Mouse (Mus musculus): ENCODE results near the gene Nup98. TPM values are rescaled to one million over a fixed set of nuclear protein-coding genes. Genes with fewer than 3 reads are reported as not detected.

Gene Nup98
- polyA plus RNA-seq, 1 experiment: 17.1 TPM

- no peak for DNase-seq (ENCODE audit: low read depth)
Measured at GRCm38 (mm10) chr7:102120326-102120725, 89.7 kb downstream of the Nup98 start.

- DNase-seq (ENCODE audit: low read depth): no peak
Measured at GRCm38 (mm10) chr7:102117382-102117781, 92.6 kb downstream of the Nup98 start.

DNA sequence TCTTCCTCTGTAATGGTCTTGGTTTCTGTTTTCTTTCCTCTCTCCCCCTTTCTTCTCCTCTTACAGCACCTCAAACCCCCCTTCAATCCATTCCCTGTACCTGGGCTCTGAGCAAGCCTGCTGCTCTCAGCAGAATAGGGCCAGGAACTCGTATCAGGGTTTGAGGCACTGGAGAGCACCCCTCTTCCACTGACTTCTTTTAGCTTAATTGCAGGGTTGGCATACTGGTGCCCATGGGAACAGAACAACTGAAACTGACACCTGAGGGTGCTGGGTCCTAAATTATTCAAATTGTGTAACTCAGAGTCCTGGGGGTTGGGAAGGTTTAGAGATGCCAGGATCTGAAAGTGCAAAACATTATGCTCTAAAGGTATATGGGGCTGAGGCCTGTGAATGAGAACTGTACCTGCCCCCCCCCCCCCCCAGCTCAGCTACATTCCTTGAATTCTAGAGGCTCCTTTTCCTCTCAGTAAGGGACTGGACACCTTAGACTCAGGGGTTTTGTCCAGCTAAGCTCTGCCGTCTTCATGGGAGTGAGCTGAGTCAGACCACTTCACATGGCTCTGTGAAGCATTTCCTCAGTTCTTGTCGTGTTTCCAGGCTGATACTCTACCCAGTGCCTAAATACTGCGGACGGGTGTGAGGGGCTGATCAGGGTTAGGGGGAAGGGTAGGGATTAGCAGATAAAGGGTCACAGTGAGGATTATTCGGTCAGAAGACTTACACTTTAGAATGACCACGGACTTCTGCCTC is 93.2 kb downstream of the Nup98 start, which contains the start of gene Chrna10:
Chrna10 (minus strand) TSS at position 250 of the 753 bp plus-strand sequence.
- no peak for DNase-seq (ENCODE audit: low read depth)

DNA sequence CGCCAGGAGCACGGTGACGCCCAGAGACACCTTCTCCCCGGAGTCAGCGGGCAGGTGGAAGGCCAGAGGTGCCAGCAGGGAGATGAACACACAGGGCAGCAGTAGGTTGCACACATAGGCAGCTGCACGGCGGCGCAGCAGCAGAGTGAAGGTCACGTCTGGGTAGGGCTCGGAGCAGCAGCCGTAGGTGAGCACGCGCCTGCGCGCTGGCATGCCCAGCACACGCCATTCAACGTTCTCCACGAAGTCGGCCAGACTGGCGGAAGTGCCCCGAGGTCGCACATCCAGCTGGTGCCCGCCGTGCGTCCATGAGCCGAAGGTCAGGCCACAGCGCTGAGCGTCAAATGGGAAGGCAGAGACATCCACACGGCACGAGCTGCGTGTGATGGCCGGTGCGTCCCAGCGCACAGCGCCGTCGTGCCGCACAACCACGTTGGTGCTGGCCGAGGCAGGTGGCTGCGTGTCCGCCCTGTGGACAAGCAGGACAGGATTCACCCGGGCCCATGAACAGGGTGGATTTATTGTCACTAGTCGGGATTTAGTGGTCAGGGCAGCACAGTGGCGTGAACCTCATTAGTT is 96.7 kb downstream of the Nup98 start:
- no peak for DNase-seq (ENCODE audit: low read depth)

- DNase-seq (ENCODE audit: low read depth): no peak
Measured at GRCm38 (mm10) chr7:102109746-102110145, 100.2 kb downstream of the Nup98 start.

GRCm38 (mm10) chr7:102109171-102109570 is 100.8 kb downstream of the Nup98 start, which contains the start of gene Art5:
Art5 (minus strand) TSS chr7:102109489.
- DNase-seq (ENCODE audit: low read depth): no peak

GRCm38 (mm10) chr7:102108206-102108605 is 101.8 kb downstream of the Nup98 start:
- DNase-seq (ENCODE audit: low read depth): no peak

GRCm38 (mm10) chr7:102106700-102107141 is 103.3 kb downstream of the Nup98 start:
- no peak for DNase-seq (ENCODE audit: low read depth)

DNA sequence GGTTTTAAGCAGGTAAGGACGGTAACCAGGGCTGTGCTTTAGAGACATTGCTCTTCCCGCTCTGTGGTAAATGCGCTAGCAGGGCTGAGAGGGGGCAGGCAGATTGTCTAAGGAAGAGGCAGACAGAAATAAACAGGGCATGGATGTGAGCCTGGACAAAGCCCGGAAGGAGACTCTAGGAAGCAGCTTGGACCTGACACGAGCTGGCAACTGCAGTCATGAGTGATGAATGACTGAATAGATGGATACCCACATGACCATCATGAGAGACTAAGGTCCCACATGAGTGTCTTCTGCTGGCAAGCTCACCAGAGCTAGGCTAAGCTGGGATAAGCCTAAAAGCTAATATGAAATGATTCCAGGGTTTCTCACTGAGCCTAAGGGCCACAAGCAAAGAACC is 105.8 kb downstream of the Nup98 start:
- DNase-seq (ENCODE audit: low read depth): no peak

GRCm38 (mm10) chr7:102103555-102103954 is 106.4 kb downstream of the Nup98 start:
- no peak for DNase-seq (ENCODE audit: low read depth)

- DNase-seq (ENCODE audit: low read depth): no peak
Measured at GRCm38 (mm10) chr7:102102696-102103095, 107.3 kb downstream of the Nup98 start.

- no peak for DNase-seq (ENCODE audit: low read depth)
Measured at GRCm38 (mm10) chr7:102102241-102102640, 107.7 kb downstream of the Nup98 start.

- no peak for DNase-seq (ENCODE audit: low read depth)
Measured at GRCm38 (mm10) chr7:102101487-102101886, 108.5 kb downstream of the Nup98 start, which contains the start of gene Art1. Art1 (plus strand) TSS chr7:102101743.

- no peak for DNase-seq (ENCODE audit: low read depth)
Measured at GRCm38 (mm10) chr7:102100868-102101267, 109.1 kb downstream of the Nup98 start.

DNA sequence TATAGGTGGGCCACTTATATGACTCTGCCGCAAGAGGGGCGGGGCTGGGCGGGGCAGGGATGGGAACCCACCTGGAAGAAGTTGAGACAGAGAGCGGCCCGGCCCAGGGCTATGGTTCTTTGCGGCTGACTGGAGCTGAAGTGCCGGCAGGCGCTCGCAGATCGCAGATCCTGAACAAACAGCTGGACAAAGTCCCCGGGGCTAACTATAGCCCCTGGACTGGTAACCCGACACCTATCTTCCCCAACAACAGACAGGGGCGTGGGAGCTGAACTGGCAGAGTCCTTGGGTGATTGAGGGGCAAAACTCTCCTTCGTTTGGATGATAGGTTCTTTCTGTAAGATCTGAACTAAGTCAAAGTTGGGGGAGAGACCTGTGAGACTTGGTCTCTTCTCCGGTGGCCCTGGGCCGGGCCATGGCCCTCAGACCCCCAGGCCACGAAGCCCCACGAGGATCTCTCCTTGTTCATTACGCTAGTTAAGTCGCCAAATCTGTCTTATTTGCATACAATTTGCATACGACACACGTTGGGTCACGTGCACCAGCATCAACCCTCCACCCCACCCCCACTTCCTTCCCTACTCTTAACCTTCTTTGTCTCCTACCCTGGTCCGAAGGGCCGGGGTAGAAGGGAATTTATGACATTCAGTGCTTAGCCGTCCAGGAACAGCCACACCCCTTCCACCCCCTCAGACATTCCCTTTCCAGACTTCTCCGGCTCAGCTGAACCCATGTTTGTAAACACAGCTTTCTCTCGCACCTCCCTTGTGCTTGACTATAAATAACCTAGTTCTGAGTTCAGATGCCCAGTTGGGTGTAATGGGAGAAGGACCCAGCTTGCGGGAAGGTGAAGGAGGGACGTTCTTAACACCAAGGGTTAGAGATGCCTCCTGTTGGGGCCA is 110.0 kb downstream of the Nup98 start:
- DNase-seq (ENCODE audit: low read depth): no peak

GRCm38 (mm10) chr7:102087336-102087735 is 122.6 kb downstream of the Nup98 start:
- no peak for DNase-seq (ENCODE audit: low read depth)

- no peak for DNase-seq (ENCODE audit: low read depth)
Measured at GRCm38 (mm10) chr7:102084041-102084696, 125.8 kb downstream of the Nup98 start.

- no peak for DNase-seq (ENCODE audit: low read depth)
Measured at GRCm38 (mm10) chr7:102082816-102083215, 127.2 kb downstream of the Nup98 start, which contains the start of gene Trpc2. Trpc2 (plus strand) TSS chr7:102083116.

- DNase-seq (ENCODE audit: low read depth): no peak
Measured at GRCm38 (mm10) chr7:102081784-102082183, 128.2 kb downstream of the Nup98 start.

- DNase-seq (ENCODE audit: low read depth): no peak
Measured at GRCm38 (mm10) chr7:102080311-102080710, 129.7 kb downstream of the Nup98 start.

- DNase-seq (ENCODE audit: low read depth): no peak
Measured at GRCm38 (mm10) chr7:102078517-102078916, 131.5 kb downstream of the Nup98 start.

All from gonadal fat pad, adult 2 months (tissue).